Mouse (Mus musculus) liver, embryonic 14.5 days (tissue): ENCODE measurements around the gene Pnpla3. TPM values are rescaled to one million over a fixed set of nuclear protein-coding genes. Genes with fewer than 3 reads are reported as not detected.
A peak's percentile ranks its signal among the peaks of the same experiment; 100 is the strongest.

Experiments
- ATAC-seq: fragments of 200-750 bp; cut with Nextera tagmentation; 2 replicates; pipeline ENCODE4 v1.8.0; 2017; ENCODE audit warnings: moderate number of reproducible peaks, mild to moderate bottlenecking, moderate library complexity; ENCODE audit not compliant: insufficient read depth
- DNase-seq, 3 experiments: peaks; one replicate each; pipeline ENCODE4 v3.0.0-alpha.2; 2012 to 2013; ENCODE audit warnings: low read depth in 3 of 3, low spot score in 3 of 3
- H3K27ac ChIP-seq: fragments of 300-500 bp; sonication (generic); 2 replicates; pipeline ENCODE4 v1.5.1; 2014; ENCODE audit warnings: moderate library complexity, mild to moderate bottlenecking, control low read depth, inconsistent platforms
- H3K27me3 ChIP-seq: fragments of 300-500 bp; sonication (generic); 2 replicates; pipeline ENCODE4 v1.6.1; 2014; ENCODE audit warnings: mild to moderate bottlenecking, low read length, moderate library complexity; ENCODE audit not compliant: control insufficient read depth, insufficient read depth
- H3K36me3 ChIP-seq: fragments of 300-500 bp; sonication (generic); replicated peaks from 2 replicates; pipeline ENCODE4 v1.6.1; 2014; ENCODE audit warnings: low read depth; ENCODE audit not compliant: control insufficient read depth, insufficient read depth
- H3K4me1 ChIP-seq, 2 experiments: fragments of 200-500 bp in 1 of 2; fragments of 300-500 bp in 1 of 2; sonication (generic) in 1 of 2; replicated peaks; 2 replicates each; pipeline ENCODE4 v1.6.1; 2012 to 2014; ENCODE audit warnings: antibody characterized with exemption in 1 of 2, inconsistent platforms in 1 of 2, low read length in 1 of 2; ENCODE audit not compliant: control insufficient read depth in 2 of 2, insufficient read depth in 2 of 2
- H3K4me2 ChIP-seq: fragments of 300-500 bp; sonication (generic); 2 replicates; pipeline ENCODE4 v1.6.1; 2014; ENCODE audit warnings: low read depth, mild to moderate bottlenecking, control low read depth, moderate library complexity
- H3K4me3 ChIP-seq, 2 experiments: fragments of 200-500 bp in 1 of 2; fragments of 300-500 bp in 1 of 2; sonication (generic) in 1 of 2; 2 replicates each; pipeline ENCODE4 v1.5.1; 2012 to 2014; ENCODE audit warnings: low read depth in 2 of 2, low read length in 2 of 2, mild to moderate bottlenecking in 2 of 2, control low read depth in 1 of 2, inconsistent platforms in 1 of 2, moderate library complexity in 1 of 2; ENCODE audit not compliant: insufficient read depth in 1 of 2
- H3K9ac ChIP-seq: fragments of 300-500 bp; sonication (generic); replicated peaks from 2 replicates; pipeline ENCODE4 v1.6.1; 2014; ENCODE audit warnings: mild to moderate bottlenecking, control low read depth, moderate library complexity
- H3K9me3 ChIP-seq: fragments of 300-500 bp; sonication (generic); 2 replicates; pipeline ENCODE4 v1.6.1; 2016; ENCODE audit warnings: low read length, mixed read lengths; ENCODE audit not compliant: control insufficient read depth
- CTCF ChIP-seq: IDR thresholded peaks from 2 replicates; pipeline ENCODE4 v1.5.1; 2016; ENCODE audit warnings: antibody characterized with exemption, low read depth, control low read depth
- EP300 ChIP-seq: IDR thresholded peaks from 2 replicates; pipeline ENCODE4 v1.6.1; 2016; ENCODE audit warnings: antibody characterized with exemption, low read depth
- WGBS: fragments of 180-500 bp; shearing (Covaris S2); extraction: QIAGEN DNeasy Blood & Tissue Kit; methylation state at CpG from one replicate; pipeline ENCODE4 v1.1.7; 2014; ENCODE audit not compliant: insufficient replicate concordance; 5-methylcytosine and 5-hydroxymethylcytosine counted together
- polyA plus RNA-seq, 2 experiments: library from polyadenylated mRNA; depleted of rRNA in 1 of 2; stranded (reverse) in 1 of 2; unstranded in 1 of 2; fragments of >200 nt; fragmentation: Nextera tagmentation in 1 of 2; extraction: Ambion mirVana in 1 of 2; gene quantifications; 2 replicates each; pipeline versions ENCODE4 v1.2.1 to v1.2.3; 2012 to 2014

Pnpla3 gene
- 4.0 TPM in 2 replicates for polyA plus RNA-seq (2012; rRNA removed)
- polyA plus RNA-seq (2014; fragmentation: Nextera tagmentation; extraction: Ambion mirVana), result 0.66 and 0.72 TPM in 2 replicates

DNA sequence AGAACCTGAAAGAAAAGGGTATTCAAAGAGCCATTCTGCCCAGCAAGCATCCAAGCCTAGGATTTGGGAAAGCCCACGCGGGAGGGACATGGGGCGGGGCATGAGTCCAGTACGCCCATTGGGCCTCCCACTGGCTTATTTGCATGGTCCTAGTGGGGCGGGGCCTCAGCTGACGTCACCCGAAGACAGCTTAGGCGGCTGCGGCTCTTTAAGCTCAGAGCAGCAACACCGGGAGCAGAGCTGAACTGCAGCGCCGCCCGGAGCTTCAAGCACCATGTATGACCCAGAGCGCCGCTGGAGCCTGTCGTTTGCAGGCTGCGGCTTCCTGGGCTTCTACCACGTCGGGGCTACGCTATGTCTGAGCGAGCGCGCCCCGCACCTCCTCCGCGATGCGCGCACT lies at the start of gene Pnpla3:
Gene Pnpla3, plus strand, starts transcription at position 238 of the 400 bp plus-strand sequence.
- peaks cover 0 to 4% of the 10 kb centered on the region in 2 experiments; a peak in 2 of 4 replicates for H3K4me1 ChIP-seq
- H3K36me3 ChIP-seq, result no peaks in the 10 kb centered on the region
- H3K9ac ChIP-seq, result no peak within 1 kb of the TSS; the same call in 1 of the 2 replicates
- peak within 1 kb of the TSS; percentile 44 to 47 for H3K4me3 ChIP-seq
- peak; percentile 36; the same call in 1 of the 2 replicates for TF ChIP-seq CTCF
- no peak for TF ChIP-seq EP300
- H3K27me3 ChIP-seq, result peaks cover 16% of the 10 kb centered on the region
- WGBS, result under 1% methylated on average over 28 of the region's 28 CpGs
- H3K4me2 ChIP-seq, result peak within 1 kb of the TSS; percentile 66
- no peak within 1 kb of the TSS for H3K27ac ChIP-seq
- DNase-seq (peak; percentile 66 to 77 (median 74)), ATAC-seq (peak; percentile 82)
- no peaks in the 10 kb centered on the region for H3K9me3 ChIP-seq

DNA sequence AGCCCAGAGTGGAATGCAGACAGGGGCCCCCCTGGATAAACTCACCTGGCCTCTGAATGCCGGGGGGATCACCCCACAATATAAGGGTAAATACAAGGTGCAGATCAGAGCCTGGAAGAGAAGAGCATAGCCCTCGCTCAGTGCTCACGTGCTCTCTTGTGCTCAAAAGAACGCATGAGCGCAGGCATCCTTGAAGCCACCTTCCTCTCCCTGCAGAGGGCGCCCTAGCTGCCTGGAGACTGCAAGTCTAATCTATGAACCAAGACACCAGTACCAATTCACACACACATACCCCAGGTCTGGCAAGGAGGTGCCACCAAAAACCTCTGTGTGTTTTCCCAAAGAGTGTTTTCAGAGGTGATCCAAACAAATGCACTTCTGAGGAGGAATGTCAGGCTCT lies 47.0 kb upstream of the Pnpla3 start:
- no peak for DNase-seq

GRCm38 (mm10) chr15:84121036-84121435 lies 46.6 kb upstream of the Pnpla3 start:
- DNase-seq, result no peak
- H3K27me3 ChIP-seq, result no peaks in the 10 kb centered on the region
- WGBS, result 55% methylated on average over 7 of the region's 7 CpGs
- no peaks in the 10 kb centered on the region for H3K36me3 ChIP-seq
- no peak overlapping the region for H3K4me2 ChIP-seq
- H3K4me3 ChIP-seq, result no peak overlapping the region
- H3K9me3 ChIP-seq, result no peaks in the 10 kb centered on the region
- no peak for ATAC-seq
- TF ChIP-seq EP300 (no peak), CTCF (no peak)
- H3K9ac ChIP-seq, result no peak overlapping the region
- H3K27ac ChIP-seq, result no peak overlapping the region
- H3K4me1 ChIP-seq, result no peaks in the 10 kb centered on the region

More for the DNA sequence above, 47.0 kb upstream of the Pnpla3 start:
- TF ChIP-seq EP300 (no peak), CTCF (peak; percentile 61)
- no peak for ATAC-seq
- Histone ChIP-seq H3K4me1 (no peaks in the 10 kb centered on the region), H3K9ac (no peak overlapping the region), H3K36me3 (no peaks in the 10 kb centered on the region), H3K27ac (no peak overlapping the region), H3K27me3 (no peaks in the 10 kb centered on the region), H3K4me2 (no peak overlapping the region), H3K9me3 (no peaks in the 10 kb centered on the region), H3K4me3 (no peak overlapping the region)
- WGBS, result 31% methylated on average over 6 of the region's 6 CpGs

GRCm38 (mm10) chr15:84123075-84123474 lies 44.6 kb upstream of the Pnpla3 start, which contains the start of gene Pnpla5:
Pnpla5 (minus strand) TSS chr15:84123175.
- 50% methylated on average over 8 of the region's 8 CpGs for WGBS
- Histone ChIP-seq H3K36me3 (no peaks in the 10 kb centered on the region), H3K27ac (no peak within 1 kb of the TSS), H3K4me2 (no peak within 1 kb of the TSS), H3K9ac (no peak within 1 kb of the TSS), H3K27me3 (no peaks in the 10 kb centered on the region), H3K9me3 (no peaks in the 10 kb centered on the region), H3K4me3 (no peak within 1 kb of the TSS), H3K4me1 (no peaks in the 10 kb centered on the region)
- DNase-seq (no peak), ATAC-seq (no peak)
- TF ChIP-seq CTCF (no peak), EP300 (no peak)

DNA sequence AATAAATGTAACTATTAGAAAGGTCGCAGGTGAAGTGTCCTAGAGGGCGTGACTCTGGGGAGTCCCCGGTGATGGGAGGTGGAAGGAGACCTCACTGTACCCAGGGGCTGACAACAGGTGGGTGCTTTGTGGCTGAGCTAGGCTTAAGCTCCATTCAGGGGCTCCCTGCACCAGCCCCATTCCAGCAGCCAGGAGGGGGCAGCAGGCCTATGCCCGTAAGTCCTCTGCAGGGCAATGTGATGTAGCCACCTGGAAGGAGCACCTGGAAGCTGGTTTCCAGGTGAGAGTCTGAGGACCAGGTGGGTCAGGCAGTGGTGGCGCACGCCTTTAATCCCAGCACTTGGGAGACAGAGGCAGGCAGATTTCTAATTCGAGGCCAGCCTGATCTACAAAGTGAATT lies 43.6 kb upstream of the Pnpla3 start:
- no peak for ATAC-seq
- Histone ChIP-seq H3K4me3 (no peak overlapping the region), H3K4me1 (no peaks in the 10 kb centered on the region), H3K9ac (no peak overlapping the region), H3K9me3 (no peaks in the 10 kb centered on the region), H3K36me3 (no peaks in the 10 kb centered on the region), H3K27me3 (no peaks in the 10 kb centered on the region), H3K4me2 (no peak overlapping the region), H3K27ac (no peak overlapping the region)
- TF ChIP-seq CTCF (peak; percentile 51), EP300 (no peak)
- DNase-seq, result no peak
- 51% methylated on average over 7 of the region's 7 CpGs for WGBS
